Mouse (Mus musculus) olfactory bulb, adult 2 months (tissue): Measurements from ENCODE around the gene Cd2ap. TPM values are rescaled to one million over a fixed set of nuclear protein-coding genes. Genes with fewer than 3 reads are reported as not detected.

ENCODE experiments used
- H3K27ac ChIP-seq: fragments of 200-500 bp; 2 replicates; pipeline ENCODE4 v1.5.1; 2012; ENCODE audit warnings: low read depth, low read length; ENCODE audit not compliant: insufficient read depth
- H3K4me1 ChIP-seq: fragments of 200-500 bp; 2 replicates; pipeline ENCODE4 v1.6.1; 2012; ENCODE audit warnings: low read length; ENCODE audit not compliant: control insufficient read depth, insufficient read depth
- H3K4me3 ChIP-seq: fragments of 200-500 bp; 2 replicates; pipeline ENCODE4 v1.5.1; 2012; ENCODE audit warnings: mild to moderate bottlenecking, low read depth, low read length, moderate library complexity; ENCODE audit not compliant: insufficient read depth
- CTCF ChIP-seq: fragments of 200-500 bp; IDR thresholded peaks from 2 replicates; pipeline ENCODE4 v1.5.1; 2012; ENCODE audit warnings: low read depth, mild to moderate bottlenecking, low read length, moderate library complexity; ENCODE audit not compliant: insufficient read depth
- POLR2A ChIP-seq: fragments of 200-500 bp; IDR thresholded peaks from 2 replicates; pipeline ENCODE4 v1.6.1; 2012; ENCODE audit warnings: mild to moderate bottlenecking, low read depth, low read length, moderate library complexity; ENCODE audit not compliant: insufficient read depth
- WGBS: fragments of 180-500 bp; shearing (Covaris S2); methylation state at CpG from one replicate; pipeline ENCODE4 v1.1.7; 2018; 5-methylcytosine and 5-hydroxymethylcytosine counted together
- polyA plus RNA-seq: library from polyadenylated mRNA; stranded (reverse); fragments of >200 nt; gene quantifications from 2 replicates; pipeline ENCODE4 v1.2.4, GENCODE M21; 2012; ENCODE audit warnings: low replicate concordance; ENCODE audit not compliant: missing spikeins, insufficient read depth, insufficient read length

Cd2ap gene
- polyA plus RNA-seq, 1 experiment = not detected

DNA sequence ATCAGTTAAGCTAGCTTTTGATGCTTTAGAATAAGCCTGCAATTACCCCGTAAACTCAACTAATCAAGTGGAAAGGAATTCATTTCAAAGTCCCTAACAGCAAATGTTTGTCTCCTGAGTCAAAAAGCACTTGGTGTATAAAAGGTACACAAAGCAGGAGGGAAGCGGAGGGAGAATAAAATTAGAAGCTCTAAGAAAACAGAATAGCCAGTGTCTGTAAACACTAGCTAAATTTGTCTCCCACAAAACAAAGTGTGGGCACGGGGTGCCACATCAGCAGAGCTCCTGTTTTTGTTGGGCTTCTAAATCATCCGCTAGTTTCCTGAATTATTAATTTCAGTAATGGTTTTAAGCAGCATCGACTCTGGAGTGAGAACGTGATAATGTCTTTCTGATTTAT, 1.4 kb downstream of the Cd2ap start:
- TF ChIP-seq POLR2A = no peak
- no peak for TF ChIP-seq CTCF
- WGBS = 3% methylated on average over 6 of the region's 6 CpGs
- H3K4me3 ChIP-seq = no peak overlapping the region
- no peak overlapping the region for H3K27ac ChIP-seq
- peaks cover 2% of the 10 kb centered on the region; the same call in 1 of the 2 replicates for H3K4me1 ChIP-seq

DNA sequence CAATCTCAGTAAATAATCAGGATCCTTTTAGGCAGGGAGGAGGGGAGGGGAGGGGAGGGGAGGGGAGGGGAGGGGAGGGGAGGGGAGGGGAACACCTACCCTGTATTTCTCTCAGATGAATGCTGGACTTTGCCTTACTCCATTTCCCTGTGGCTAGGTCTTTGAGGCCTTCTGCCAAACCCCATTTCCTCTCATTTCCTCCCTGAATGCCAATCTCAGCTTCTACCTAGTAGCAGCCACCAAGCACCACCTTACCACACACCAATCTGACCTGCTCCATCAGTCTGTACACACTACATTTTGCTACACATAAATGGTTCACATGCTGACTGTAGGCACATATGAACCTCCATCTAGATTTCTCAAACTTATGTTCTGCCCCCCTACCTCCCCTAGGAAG, 6.0 kb downstream of the Cd2ap start:
- Histone ChIP-seq H3K4me1 (peaks cover 2% of the 10 kb centered on the region; the same call in 1 of the 2 replicates), H3K27ac (no peak overlapping the region), H3K4me3 (no peak overlapping the region)
- TF ChIP-seq CTCF = no peak
- TF ChIP-seq POLR2A = no peak

DNA sequence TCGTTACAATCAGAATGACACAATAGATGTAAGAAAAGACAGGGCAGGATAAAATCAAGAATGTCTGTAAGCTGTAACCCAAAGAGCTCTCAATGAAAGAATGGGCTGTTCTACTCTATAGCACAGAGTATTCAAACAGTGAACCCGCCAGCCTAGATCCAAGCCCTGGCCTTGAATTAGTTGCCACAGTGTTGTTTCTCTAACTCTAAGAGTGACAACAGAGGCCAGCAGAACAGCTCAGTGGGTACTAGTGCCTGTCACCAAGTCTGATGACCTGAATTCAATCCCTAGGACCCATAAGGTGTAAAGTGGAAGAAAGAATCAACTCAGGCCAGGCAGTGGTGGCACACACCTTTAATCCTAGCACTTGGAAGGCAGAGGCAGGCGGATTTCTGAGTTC, 13.3 kb downstream of the Cd2ap start:
- no peak overlapping the region for H3K4me3 ChIP-seq
- no peaks in the 10 kb centered on the region for H3K4me1 ChIP-seq
- no peak overlapping the region for H3K27ac ChIP-seq
- WGBS = 79% methylated on average over 3 of the region's 3 CpGs
- TF ChIP-seq CTCF (no peak), POLR2A (no peak)

DNA sequence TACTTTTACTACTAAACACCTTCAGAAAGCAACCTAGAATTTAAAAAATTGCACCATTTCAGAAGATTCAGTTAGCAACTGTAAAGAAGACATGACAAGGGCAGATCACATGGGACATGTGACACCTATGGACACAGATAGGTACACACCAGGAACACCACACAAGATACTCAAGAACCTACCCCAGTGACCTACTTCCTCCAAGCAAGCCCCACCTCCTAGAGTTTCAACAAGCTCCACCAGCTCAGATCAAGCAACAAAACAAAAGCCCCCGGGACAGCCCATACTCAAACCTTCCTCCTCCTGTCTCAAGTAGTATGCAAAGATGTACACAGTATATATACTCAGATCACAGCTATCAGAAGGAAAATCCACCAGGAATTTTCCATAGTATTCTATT, 16.1 kb downstream of the Cd2ap start:
- no peak overlapping the region for H3K27ac ChIP-seq
- TF ChIP-seq POLR2A (no peak), CTCF (no peak)
- H3K4me1 ChIP-seq = no peaks in the 10 kb centered on the region
- H3K4me3 ChIP-seq = no peak overlapping the region
- WGBS = 88% methylated on average over 1 of the region's 1 CpGs

DNA sequence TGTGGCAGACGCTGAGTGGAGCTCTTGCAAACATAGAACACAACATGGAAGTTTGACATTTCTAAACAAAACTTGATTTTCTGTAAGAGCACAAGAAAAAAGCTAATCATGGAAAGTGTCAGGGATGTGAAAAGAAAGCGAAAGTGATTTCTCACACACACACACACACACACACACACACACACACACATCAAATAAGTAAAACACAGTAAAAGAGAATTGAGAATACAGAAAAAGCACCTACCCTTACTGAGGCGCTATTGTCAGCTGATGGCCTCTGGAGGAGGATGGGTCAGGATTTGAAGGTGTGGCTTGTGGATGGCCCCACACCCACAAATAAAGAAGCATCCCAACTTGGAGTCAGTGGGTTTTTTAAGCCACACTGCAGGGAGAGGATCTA, 19.0 kb downstream of the Cd2ap start:
- no peak overlapping the region for H3K4me3 ChIP-seq
- H3K27ac ChIP-seq = no peak overlapping the region
- TF ChIP-seq CTCF (no peak), POLR2A (no peak)
- 74% methylated on average over 3 of the region's 3 CpGs for WGBS
- H3K4me1 ChIP-seq = no peaks in the 10 kb centered on the region

DNA sequence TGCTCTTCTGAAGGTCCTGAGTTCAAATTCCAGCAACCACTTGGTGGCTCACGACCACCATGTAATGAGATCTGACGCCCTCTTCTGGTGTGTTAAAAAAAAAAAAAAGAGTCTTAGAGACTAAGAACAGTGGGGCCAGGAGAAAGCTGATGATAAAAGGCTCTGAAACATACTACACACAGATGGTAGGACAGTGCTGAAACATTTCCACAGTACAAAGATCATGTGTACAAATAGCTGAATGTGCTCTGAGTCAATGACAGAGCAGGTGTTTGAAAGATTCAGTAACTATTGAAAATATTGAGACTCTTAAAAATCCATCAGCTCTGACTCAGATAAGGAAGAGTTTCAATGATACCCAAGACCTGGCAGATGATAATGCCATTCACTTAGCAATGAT, 29.4 kb downstream of the Cd2ap start:
- Histone ChIP-seq H3K4me1 (no peaks in the 10 kb centered on the region), H3K4me3 (no peak overlapping the region), H3K27ac (no peak overlapping the region)
- WGBS = 94% methylated on average over 2 of the region's 2 CpGs
- TF ChIP-seq CTCF (no peak), POLR2A (no peak)

DNA sequence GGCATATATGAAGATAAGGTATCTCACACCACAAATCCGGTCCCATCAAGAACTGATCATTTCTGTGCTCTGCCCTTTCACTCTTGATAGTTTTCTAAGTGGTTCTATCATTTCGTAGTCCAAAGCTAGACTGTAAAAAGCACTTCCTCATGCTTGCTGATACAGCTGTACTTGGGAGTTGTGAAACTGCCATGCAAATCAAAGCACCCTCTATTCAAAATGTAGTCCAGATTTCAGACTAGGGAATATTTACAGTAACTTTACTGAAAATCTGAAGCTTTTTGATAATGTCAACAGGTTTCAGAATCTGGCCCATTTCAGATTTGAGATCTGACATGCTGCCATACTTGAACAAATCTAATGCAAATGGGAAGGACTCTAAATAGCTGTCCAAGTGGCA, 39.3 kb downstream of the Cd2ap start:
- no peak overlapping the region for H3K4me3 ChIP-seq
- no peak overlapping the region for H3K27ac ChIP-seq
- no peak for TF ChIP-seq CTCF
- TF ChIP-seq POLR2A = no peak
- peaks cover 2% of the 10 kb centered on the region for H3K4me1 ChIP-seq
- WGBS = 69% methylated on average over 2 of the region's 2 CpGs

DNA sequence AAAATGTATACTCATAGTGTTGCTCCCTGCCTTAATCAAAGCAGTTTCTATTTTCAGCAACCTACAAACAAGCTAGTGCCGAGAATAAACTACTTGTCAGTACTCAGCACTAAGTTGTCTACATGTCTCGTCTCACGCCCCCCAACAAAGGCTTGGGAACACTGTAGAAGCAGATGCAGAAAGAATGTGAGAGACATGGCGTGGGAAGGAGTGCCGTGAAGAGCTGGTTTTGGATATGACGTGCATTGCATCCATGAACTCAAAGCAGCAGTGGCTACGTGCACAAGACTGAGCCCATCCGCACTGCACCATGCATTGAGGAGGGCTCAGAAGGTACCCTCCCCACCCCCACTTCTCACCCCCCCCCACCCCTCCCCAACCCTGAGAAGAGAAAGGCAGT, 53.7 kb downstream of the Cd2ap start:
- WGBS = 53% methylated on average over 8 of the region's 8 CpGs
- TF ChIP-seq CTCF (no peak), POLR2A (no peak)

DNA sequence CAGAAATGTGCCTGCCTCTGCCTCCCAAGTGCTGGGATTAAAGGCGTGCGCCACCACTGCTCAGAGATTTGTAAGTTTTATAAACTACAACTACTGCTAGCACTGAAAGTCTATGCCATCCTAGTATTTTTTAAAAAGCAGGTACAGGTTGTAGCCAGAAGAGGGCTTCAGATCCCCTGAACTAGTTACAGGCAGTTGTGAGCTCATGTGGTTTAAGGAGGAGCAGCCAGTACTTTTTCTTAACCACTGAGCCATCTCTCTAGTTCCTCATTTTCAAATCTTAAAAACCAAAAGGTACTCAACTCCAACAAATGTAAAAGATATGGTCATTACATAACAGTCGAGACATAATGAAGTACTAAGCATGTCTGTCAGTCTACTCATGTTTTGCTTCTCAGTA, 61.1 kb downstream of the Cd2ap start:
- Histone ChIP-seq H3K4me1 (no peaks in the 10 kb centered on the region), H3K4me3 (no peak overlapping the region), H3K27ac (no peak overlapping the region)
- TF ChIP-seq POLR2A (no peak), CTCF (no peak)
- 96% methylated on average over 3 of the region's 3 CpGs for WGBS

More for the DNA sequence above, 53.7 kb downstream of the Cd2ap start:
- H3K4me3 ChIP-seq = no peak overlapping the region
- H3K27ac ChIP-seq = no peak overlapping the region
- H3K4me1 ChIP-seq = no peaks in the 10 kb centered on the region

DNA sequence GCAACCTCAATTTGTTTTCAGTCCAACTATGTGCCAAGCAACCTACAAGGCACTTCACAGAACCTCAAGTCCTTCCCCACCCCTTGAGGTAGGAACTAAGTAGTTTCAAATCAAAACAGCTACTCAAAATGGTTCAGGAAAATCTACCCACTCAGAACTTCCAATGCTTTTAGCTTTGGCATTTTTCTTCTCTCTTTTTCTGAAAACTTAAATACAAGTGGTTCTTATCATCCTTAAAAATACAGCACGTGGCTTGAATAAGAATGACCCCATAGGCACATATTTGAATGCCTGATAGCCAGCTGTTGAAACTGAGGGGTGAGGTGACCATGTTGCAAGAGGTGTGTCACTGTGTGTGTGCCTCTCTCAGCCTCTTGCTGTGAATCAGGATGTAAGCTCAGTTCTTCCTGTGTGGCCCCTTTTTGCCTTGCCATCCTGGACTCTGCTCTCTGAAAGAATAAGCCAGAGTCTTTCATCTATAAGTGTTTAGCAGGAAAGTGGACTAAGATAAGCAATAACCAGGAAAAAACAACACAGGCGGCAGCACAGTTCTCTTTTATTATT, 84.0 kb downstream of the Cd2ap start:
- Histone ChIP-seq H3K4me1 (peaks cover 4% of the 10 kb centered on the region; the same call in 1 of the 2 replicates), H3K27ac (no peak overlapping the region), H3K4me3 (no peak overlapping the region)
- WGBS = 89% methylated on average over 2 of the region's 2 CpGs
- no peak for TF ChIP-seq POLR2A
- no peak for TF ChIP-seq CTCF
